Mouse (Mus musculus): ENCODE data around the gene Dohh.

The Dohh gene

GRCm38 (mm10) chr10:81430831-81431525 lies 46.8 kb downstream of the Dohh start:
- peak; percentile 50 to 55 for DNase-seq (ENCODE audit: low spot score in 2 of 2)

GRCm38 (mm10) chr10:81431526-81432168 lies 47.4 kb downstream of the Dohh start:
- peak in 1 of 2 experiments; percentile 28 for DNase-seq (ENCODE audit: low spot score in 2 of 2)

GRCm38 (mm10) chr10:81432169-81432867 lies 48.1 kb downstream of the Dohh start:
- no peak for DNase-seq (ENCODE audit: low spot score in 2 of 2)

GRCm38 (mm10) chr10:81432868-81433262 lies 48.6 kb downstream of the Dohh start:
- DNase-seq (ENCODE audit: low spot score in 2 of 2), result peak; percentile 94 to 95

- peak; percentile 78 to 82 for DNase-seq (ENCODE audit: low spot score in 2 of 2)
These were observed 49.5 kb downstream of the Dohh start for GRCm38 (mm10) chr10:81433541-81434289.

GRCm38 (mm10) chr10:81434361-81435263 lies 50.4 kb downstream of the Dohh start:
- peak in 1 of 2 experiments; percentile 20 for DNase-seq (ENCODE audit: low spot score in 2 of 2)

GRCm38 (mm10) chr10:81435436-81435835 lies 51.2 kb downstream of the Dohh start:
- no peak for DNase-seq (ENCODE audit: low spot score in 2 of 2)

Data from natural killer cell, adult 2 months (primary cell).